Mouse (Mus musculus): ENCODE measurements at regions not wholly inside any gene's neighbourhood (a gene's known extent, or its start where the extent isn't known, plus 50 kb on each side); places are given as distances from the start of the nearest gene placed in this dataset.

- no peaks in the 10 kb centered on the region for H3K36me3 ChIP-seq (ENCODE audit: control insufficient read depth, insufficient read depth, low read length, poor library complexity, severe bottlenecking)
- no peak for DNase-seq (ENCODE audit: low read depth, low spot score)
Observed at GRCm38 (mm10) chr16:25063981-25064380, 222.6 kb upstream of the Tprg start.

GRCm38 (mm10) chr16:25064538-25064937, 222.1 kb upstream of the Tprg start:
- H3K27me3 ChIP-seq (ENCODE audit: control insufficient read depth, insufficient read depth, low read length, poor library complexity, severe bottlenecking): no peaks in the 10 kb centered on the region
- peak; percentile 89 for DNase-seq (ENCODE audit: low read depth, low spot score)
- no peaks in the 10 kb centered on the region for H3K36me3 ChIP-seq (ENCODE audit: control insufficient read depth, insufficient read depth, low read length, poor library complexity, severe bottlenecking)

More at GRCm38 (mm10) chr16:25063981-25064380, 222.6 kb upstream of the Tprg start:
- H3K27me3 ChIP-seq (ENCODE audit: control insufficient read depth, insufficient read depth, low read length, poor library complexity, severe bottlenecking): no peaks in the 10 kb centered on the region

GRCm38 (mm10) chr16:25066822-25067221, 219.8 kb upstream of the Tprg start:
- Histone ChIP-seq H3K36me3 (ENCODE audit: control insufficient read depth, insufficient read depth, low read length, poor library complexity, severe bottlenecking) (no peaks in the 10 kb centered on the region), H3K27me3 (ENCODE audit: control insufficient read depth, insufficient read depth, low read length, poor library complexity, severe bottlenecking) (no peaks in the 10 kb centered on the region)
- no peak for DNase-seq (ENCODE audit: low read depth, low spot score)

- no peaks in the 10 kb centered on the region for H3K36me3 ChIP-seq (ENCODE audit: control insufficient read depth, insufficient read depth, low read length, poor library complexity, severe bottlenecking)
- H3K27me3 ChIP-seq (ENCODE audit: control insufficient read depth, insufficient read depth, low read length, poor library complexity, severe bottlenecking): no peaks in the 10 kb centered on the region
- DNase-seq (ENCODE audit: low read depth, low spot score): peak; percentile 70
Observed at GRCm38 (mm10) chr16:25067276-25068249, 219.1 kb upstream of the Tprg start.

GRCm38 (mm10) chr16:25080811-25081210, 205.8 kb upstream of the Tprg start:
- no peak for DNase-seq (ENCODE audit: low read depth, low spot score)

GRCm38 (mm10) chr16:25083729-25084128, 202.9 kb upstream of the Tprg start:
- no peaks in the 10 kb centered on the region for H3K36me3 ChIP-seq (ENCODE audit: control insufficient read depth, insufficient read depth, low read length, poor library complexity, severe bottlenecking)
- DNase-seq (ENCODE audit: low read depth, low spot score): no peak
- no peaks in the 10 kb centered on the region for H3K27me3 ChIP-seq (ENCODE audit: control insufficient read depth, insufficient read depth, low read length, poor library complexity, severe bottlenecking)

More at GRCm38 (mm10) chr16:25080811-25081210, 205.8 kb upstream of the Tprg start:
- Histone ChIP-seq H3K27me3 (ENCODE audit: control insufficient read depth, insufficient read depth, low read length, poor library complexity, severe bottlenecking) (no peaks in the 10 kb centered on the region), H3K36me3 (ENCODE audit: control insufficient read depth, insufficient read depth, low read length, poor library complexity, severe bottlenecking) (no peaks in the 10 kb centered on the region)

- Histone ChIP-seq H3K27me3 (ENCODE audit: control insufficient read depth, insufficient read depth, low read length, poor library complexity, severe bottlenecking) (no peaks in the 10 kb centered on the region), H3K36me3 (ENCODE audit: control insufficient read depth, insufficient read depth, low read length, poor library complexity, severe bottlenecking) (no peaks in the 10 kb centered on the region)
- no peak for DNase-seq (ENCODE audit: low read depth, low spot score)
Observed at GRCm38 (mm10) chr16:25087741-25088648, 198.6 kb upstream of the Tprg start.

- Histone ChIP-seq H3K27me3 (ENCODE audit: control insufficient read depth, insufficient read depth, low read length, poor library complexity, severe bottlenecking) (no peaks in the 10 kb centered on the region), H3K36me3 (ENCODE audit: control insufficient read depth, insufficient read depth, low read length, poor library complexity, severe bottlenecking) (no peaks in the 10 kb centered on the region)
- DNase-seq (ENCODE audit: low read depth, low spot score): no peak
Observed at GRCm38 (mm10) chr16:25088649-25089019, 198.0 kb upstream of the Tprg start.

- Histone ChIP-seq H3K27me3 (ENCODE audit: control insufficient read depth, insufficient read depth, low read length, poor library complexity, severe bottlenecking) (no peaks in the 10 kb centered on the region), H3K36me3 (ENCODE audit: control insufficient read depth, insufficient read depth, low read length, poor library complexity, severe bottlenecking) (no peaks in the 10 kb centered on the region)
- DNase-seq (ENCODE audit: low read depth, low spot score): no peak
Observed at GRCm38 (mm10) chr16:25104165-25104564, 182.5 kb upstream of the Tprg start.

- no peak for DNase-seq (ENCODE audit: low read depth, low spot score)
- no peaks in the 10 kb centered on the region for H3K36me3 ChIP-seq (ENCODE audit: control insufficient read depth, insufficient read depth, low read length, poor library complexity, severe bottlenecking)
- no peaks in the 10 kb centered on the region for H3K27me3 ChIP-seq (ENCODE audit: control insufficient read depth, insufficient read depth, low read length, poor library complexity, severe bottlenecking)
Observed at GRCm38 (mm10) chr16:25104603-25105002, 182.0 kb upstream of the Tprg start.

GRCm38 (mm10) chr16:25140164-25140563, 146.5 kb upstream of the Tprg start:
- H3K27me3 ChIP-seq (ENCODE audit: control insufficient read depth, insufficient read depth, low read length, poor library complexity, severe bottlenecking): no peaks in the 10 kb centered on the region
- DNase-seq (ENCODE audit: low read depth, low spot score): peak; percentile 6

GRCm38 (mm10) chr16:25147486-25147885, 139.1 kb upstream of the Tprg start:
- H3K27me3 ChIP-seq (ENCODE audit: control insufficient read depth, insufficient read depth, low read length, poor library complexity, severe bottlenecking): no peaks in the 10 kb centered on the region
- no peak for DNase-seq (ENCODE audit: low read depth, low spot score)
- no peaks in the 10 kb centered on the region for H3K36me3 ChIP-seq (ENCODE audit: control insufficient read depth, insufficient read depth, low read length, poor library complexity, severe bottlenecking)

More at GRCm38 (mm10) chr16:25140164-25140563, 146.5 kb upstream of the Tprg start:
- no peaks in the 10 kb centered on the region for H3K36me3 ChIP-seq (ENCODE audit: control insufficient read depth, insufficient read depth, low read length, poor library complexity, severe bottlenecking)

- H3K27me3 ChIP-seq (ENCODE audit: control insufficient read depth, insufficient read depth, low read length, poor library complexity, severe bottlenecking): no peaks in the 10 kb centered on the region
- no peaks in the 10 kb centered on the region for H3K36me3 ChIP-seq (ENCODE audit: control insufficient read depth, insufficient read depth, low read length, poor library complexity, severe bottlenecking)
- no peak for DNase-seq (ENCODE audit: low read depth, low spot score)
Observed at GRCm38 (mm10) chr16:25149186-25149585, 137.4 kb upstream of the Tprg start.

GRCm38 (mm10) chr16:25176870-25177269, 109.7 kb upstream of the Tprg start:
- no peaks in the 10 kb centered on the region for H3K36me3 ChIP-seq (ENCODE audit: control insufficient read depth, insufficient read depth, low read length, poor library complexity, severe bottlenecking)
- no peaks in the 10 kb centered on the region for H3K27me3 ChIP-seq (ENCODE audit: control insufficient read depth, insufficient read depth, low read length, poor library complexity, severe bottlenecking)
- DNase-seq (ENCODE audit: low read depth, low spot score): no peak

- Histone ChIP-seq H3K27me3 (ENCODE audit: control insufficient read depth, insufficient read depth, low read length, poor library complexity, severe bottlenecking) (no peaks in the 10 kb centered on the region), H3K36me3 (ENCODE audit: control insufficient read depth, insufficient read depth, low read length, poor library complexity, severe bottlenecking) (no peaks in the 10 kb centered on the region)
- peak; percentile 37 for DNase-seq (ENCODE audit: low read depth, low spot score)
Observed at GRCm38 (mm10) chr16:25178055-25178454, 108.6 kb upstream of the Tprg start.

Data from splenic B cell, adult 2 months (primary cell).